Mouse (Mus musculus) gastrocnemius, postnatal 36 days (tissue): ENCODE data around the gene Ccdc148. TPM values are rescaled to one million over a fixed set of nuclear protein-coding genes. Genes with fewer than 3 reads are reported as not detected.

Source experiments
- DNase-seq, 2 experiments: peaks; one replicate each; pipeline ENCODE4 v3.0.0; 2022
- intact Hi-C: fragments of 180-260 bp; cut with DNase I; formaldehyde crosslinking; loops from one replicate; pipeline ENCODE4 v1.15.1; 2025
- total RNA-seq, 2 experiments: library from RNA; stranded (reverse); gene quantifications; 2 replicates each; pipeline ENCODE4 v1.2.3; 2021

Ccdc148 gene
- total RNA-seq, 2 experiments from 2014 or later = 0.10 TPM; not detected in 1

DNA sequence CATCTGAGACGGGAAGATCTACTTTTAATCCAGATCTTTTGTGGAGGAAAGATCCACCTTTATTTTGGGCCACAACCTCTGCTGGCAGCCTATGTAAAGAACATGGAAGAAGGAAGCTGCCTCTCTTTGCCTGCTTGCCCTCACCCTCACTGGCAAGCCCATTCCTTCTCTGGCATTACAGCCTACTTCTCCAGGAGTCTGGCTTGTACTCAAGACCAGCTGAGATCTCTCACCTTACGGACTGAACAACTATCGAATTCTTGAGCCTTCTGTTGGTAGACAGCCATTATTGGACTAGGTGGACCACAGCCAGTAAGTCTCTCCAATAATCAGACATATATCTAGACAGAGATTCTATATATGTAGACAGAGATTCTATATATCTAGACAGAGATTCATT, 208.4 kb downstream of the Ccdc148 start:
- DNase-seq = no peak
- intact Hi-C loops = no loop called here

DNA sequence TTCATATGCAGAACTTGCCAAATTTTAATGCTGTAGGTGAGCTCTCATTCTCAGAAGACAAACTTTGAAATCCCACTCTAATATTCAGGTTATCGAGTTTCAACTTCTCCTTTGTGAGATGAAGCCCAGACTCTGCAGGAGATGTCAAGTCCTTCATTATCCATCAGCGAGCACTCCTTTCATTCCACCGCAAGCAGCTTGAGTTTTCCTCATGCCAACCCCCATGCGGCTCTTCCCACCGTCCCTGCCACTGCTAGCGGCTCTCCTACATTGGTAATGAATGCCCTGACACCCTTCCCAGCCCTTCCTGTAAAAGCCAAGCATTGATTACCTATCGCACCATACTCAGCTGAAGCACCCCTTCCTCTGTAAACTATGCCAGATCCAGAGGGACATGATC, 211.7 kb downstream of the Ccdc148 start:
- intact Hi-C loops = no loop called here
- no peak for DNase-seq

DNA sequence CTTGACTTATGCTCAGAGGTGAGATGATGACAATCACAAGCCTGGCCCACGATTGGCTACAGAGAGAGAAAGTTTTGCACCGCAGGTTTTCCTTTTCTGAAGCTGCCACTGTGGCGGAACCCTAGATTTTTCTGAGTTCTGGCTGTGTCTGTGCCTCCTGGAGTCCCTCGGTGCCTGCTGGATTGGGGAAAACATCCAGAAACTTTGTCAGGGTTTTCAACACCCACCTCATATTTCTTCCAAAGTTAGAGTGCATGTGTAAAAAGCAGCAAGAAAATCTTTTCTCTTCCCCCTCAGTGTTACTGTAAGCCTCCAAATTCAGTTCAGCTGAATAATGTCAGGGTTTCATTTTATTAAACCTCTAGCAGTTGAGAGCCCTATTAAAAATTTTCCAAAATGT, 219.1 kb downstream of the Ccdc148 start:
- DNase-seq = no peak
- intact Hi-C loops = no loop called here

DNA sequence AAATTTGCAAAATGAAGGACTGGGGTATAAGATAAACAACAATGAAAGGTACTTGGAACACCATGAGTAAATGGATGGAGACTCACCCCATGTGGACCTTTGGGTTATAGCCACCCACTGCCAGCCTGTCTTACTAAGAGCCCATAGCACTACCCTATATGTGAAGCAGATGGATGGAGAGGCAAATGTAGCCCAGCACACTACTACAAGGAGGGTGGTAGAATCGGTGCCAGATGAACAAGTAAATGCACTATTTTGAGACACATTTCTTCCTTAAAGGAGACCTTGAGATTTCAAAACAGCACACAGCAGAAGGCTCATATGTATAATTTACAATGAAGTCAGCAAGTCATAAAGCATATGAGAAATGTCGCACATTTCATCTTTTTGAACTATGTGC, 234.9 kb downstream of the Ccdc148 start:
- intact Hi-C loops = no loop called here
- DNase-seq = no peak

DNA sequence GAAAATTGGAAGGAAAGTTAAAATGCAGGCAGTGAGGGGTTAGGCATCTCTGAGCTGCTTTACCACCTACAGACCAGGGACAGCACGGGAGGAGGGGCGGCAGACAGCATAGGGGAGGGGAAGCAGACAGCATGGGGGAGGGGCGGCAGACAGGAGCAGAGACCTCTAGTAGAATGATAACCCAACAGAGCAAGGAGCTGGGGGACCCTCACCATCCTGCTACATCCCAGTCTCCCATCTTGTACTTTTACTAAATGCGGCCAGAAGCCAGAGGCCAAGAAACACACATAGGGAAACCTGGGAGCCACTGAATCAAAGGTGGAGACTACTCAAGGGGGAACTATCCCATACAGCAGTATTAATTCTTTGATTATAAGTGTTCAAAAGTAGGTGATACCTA, 242.1 kb downstream of the Ccdc148 start:
- DNase-seq = no peak
- intact Hi-C loops = no loop called here

DNA sequence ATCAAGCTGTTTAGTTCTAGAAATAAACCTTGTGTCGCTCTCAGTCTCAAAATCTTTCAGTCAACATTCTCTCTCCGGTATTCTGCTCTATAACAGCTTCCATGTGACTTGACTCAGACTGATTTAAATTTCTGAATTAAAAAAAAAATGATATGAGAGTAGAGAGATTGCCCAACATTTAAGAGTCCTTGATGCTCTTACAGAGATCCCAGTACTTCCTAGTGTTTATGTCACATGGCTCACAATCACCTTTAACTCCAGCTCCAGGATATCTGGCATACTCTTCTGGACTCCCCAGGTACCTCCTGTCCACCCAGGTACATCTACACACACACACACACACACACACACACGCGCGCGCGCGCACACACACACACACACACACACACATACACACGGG, 248.1 kb downstream of the Ccdc148 start:
- DNase-seq = no peak
- intact Hi-C loops = no loop called here

DNA sequence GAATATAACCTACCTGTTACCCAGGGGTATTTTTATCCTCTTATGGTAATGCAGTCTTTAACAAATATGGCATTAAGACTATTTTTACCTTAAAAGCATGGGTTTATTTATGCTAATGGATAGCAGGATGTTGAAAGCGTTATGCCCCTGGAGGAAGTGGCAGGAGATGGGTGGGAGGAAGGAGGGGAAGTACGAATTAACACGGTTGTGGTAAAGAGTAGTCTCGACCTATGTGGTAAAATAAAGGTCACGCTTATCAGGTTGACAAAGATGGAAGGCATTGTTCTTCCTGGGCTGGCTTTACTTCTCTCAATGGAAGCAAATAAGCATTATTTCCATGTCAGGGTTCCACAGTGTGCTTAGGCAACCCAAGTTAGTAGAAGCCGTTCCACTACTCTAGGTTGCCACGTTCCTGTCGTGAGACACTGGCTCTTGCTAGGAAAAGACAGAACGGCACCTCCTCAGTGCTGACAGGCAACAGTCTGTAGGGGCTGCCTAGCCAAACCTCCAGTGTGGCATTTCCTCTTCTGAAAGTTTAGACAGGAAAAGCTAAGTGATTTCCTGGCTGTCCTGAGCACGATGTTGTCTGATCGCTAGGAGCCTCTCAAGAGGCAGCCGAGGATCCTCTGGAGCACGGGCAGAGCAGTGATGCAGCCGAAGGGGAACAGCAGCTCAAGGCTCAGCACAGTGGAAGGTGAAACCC, 253.5 kb downstream of the Ccdc148 start:
- intact Hi-C loops = no loop called here
- no peak for DNase-seq

DNA sequence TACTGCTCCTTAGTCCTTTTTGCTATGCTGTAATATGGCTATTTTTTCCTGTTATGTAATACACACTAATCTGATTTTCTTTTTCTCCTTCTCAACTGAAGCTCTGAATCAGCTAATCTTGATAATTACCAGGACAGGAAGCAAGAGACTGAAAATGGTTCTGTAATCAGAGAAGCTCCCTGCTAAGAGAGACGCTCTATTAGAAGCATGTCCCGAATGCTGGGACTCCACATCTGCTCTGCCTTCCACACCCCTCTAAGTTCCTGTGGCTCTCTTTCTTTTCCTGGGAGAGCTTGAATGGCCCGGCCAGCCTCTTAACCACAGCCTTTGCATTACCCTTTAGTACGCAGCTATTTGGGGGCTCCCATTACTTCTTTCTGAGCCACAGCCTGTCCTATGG, 255.4 kb downstream of the Ccdc148 start:
- DNase-seq = no peak
- intact Hi-C loops = no loop called here

DNA sequence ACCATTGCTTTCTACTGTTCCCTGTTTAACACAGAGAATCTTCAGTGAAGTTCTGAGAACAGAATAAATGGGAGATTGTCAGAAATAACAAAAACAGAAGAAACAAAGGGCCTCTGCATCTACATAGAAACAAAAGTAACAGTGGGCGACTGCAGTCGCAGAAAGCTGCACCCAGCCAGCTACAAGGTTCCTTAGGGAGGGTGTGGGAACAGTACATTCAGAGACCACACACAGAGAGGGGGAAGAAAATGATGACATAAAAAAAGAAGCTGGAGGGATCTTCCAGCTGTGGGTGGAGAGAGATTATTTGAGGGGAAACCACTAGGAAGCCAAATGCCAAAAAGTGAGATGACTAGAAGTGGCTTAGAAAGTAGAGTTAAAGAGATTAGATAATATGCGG, 280.6 kb downstream of the Ccdc148 start:
- intact Hi-C loops = no loop called here
- no peak for DNase-seq

DNA sequence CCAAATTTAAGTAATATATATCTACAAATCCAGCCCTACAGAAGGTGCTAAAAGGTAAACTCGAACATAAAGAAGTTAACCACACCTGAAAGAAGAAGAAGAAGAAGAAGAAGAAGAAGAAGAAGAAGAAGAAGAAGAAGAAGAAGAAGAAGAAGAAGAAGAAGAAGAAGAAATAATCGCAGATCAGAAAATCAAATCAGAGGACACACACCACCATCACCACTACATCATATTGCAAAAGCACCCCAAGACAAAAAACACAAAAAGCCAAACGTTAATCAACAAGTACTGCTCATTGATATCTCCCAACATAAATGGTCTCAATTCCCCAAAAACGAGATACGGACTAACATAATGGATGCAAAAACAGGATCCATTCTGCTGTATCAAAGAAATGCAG, 301.3 kb downstream of the Ccdc148 start, which contains the start of gene Gm11099:
Gene Gm11099 (plus strand): TSS at position 301 of the 400 bp plus-strand sequence.
- DNase-seq = no peak
- intact Hi-C loops = no loop called here

DNA sequence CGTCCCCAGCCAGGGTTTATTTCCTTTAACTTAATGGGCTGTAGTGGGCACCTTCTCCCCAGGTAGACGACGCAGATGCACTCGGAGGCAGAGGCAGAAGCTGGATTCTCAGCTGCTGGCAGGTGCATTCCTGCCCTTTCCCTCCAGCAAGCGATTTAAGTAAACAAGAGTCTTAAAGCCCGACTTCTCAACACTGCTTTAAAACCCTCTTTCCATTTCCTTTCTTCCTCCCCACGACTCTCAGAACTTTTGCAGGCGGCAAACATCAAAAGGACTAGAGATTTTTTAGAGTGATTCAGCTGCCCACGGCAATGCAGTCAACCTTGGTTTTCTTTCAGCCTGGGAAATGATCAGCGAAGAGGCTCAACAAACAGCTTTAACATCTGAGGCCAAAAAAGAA, 316.0 kb downstream of the Ccdc148 start:
- no peak for DNase-seq
- intact Hi-C loops = no loop called here

DNA sequence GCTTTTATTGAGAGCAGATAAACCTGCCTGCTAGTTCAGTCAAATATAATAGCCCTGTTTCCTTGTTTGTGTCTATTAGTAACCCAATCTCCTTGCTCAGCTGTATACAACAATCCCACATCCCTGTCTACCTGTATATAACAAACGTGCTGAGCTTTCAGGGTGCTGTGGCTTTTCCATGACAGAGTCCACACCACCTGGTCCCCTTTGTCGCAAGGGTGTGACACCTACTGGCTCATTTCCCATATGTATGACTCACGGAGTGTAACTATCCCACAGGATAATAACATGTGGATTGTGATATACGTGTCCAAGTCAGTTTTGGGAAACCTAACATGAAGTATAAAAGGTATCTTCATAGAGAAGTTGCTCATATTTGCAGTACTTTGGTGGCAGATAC, 318.0 kb downstream of the Ccdc148 start:
- intact Hi-C loops = no loop called here
- no peak for DNase-seq

DNA sequence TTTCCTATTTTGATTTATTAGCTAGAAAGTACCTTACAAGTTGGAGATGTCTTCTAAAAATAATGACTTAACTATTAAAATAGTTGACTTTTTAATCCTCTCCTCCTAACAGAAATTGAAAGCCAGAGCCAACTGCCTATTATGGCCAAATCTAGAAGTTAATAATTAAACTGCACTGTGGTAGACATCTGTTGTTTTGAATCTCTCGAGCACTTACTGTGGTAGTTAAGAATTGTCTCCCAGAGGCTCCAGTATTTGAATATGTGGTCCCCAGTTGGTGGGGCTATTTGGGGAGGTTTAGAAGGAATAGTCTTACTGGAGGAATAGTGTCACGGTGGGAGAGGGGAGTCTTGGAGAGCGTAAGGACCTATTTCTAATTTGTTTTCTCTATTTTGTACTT, 319.5 kb downstream of the Ccdc148 start:
- intact Hi-C loops = no loop called here
- no peak for DNase-seq

DNA sequence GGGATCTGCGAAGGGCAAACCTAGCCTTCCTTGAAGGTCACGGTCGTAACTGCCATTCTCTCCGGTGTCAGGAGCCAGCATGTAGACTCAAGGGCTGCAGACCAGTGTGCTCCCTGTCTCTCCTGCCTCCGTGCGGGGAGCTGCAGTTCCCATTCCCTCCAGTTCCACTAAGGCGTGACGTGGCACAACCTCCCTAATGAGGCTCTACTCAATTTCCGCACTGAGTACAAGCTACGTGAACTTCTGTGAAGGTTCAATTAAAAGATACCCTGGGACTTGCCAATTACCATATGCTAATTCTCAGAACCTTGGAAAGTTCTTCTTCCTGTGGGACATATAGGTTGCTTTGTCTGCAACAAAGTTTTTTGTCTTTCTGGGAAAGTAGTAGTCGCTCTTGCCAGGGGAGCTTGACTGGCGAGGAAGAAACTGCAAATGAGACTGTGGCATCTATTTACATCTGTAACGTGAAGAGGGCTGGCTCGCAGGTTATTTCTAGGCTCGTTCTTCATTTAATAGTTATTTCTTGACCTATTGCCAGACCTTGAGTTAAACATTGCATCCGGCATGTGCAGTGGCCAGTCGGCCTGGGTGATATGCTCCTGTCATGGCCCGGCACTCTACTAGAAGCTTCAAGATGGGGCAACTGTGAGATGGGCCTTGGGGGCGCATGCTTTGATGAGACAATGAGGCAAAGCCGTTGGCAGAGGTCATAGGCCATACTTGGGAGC, 328.1 kb downstream of the Ccdc148 start:
- DNase-seq = no peak
- intact Hi-C loops = no loop called here

DNA sequence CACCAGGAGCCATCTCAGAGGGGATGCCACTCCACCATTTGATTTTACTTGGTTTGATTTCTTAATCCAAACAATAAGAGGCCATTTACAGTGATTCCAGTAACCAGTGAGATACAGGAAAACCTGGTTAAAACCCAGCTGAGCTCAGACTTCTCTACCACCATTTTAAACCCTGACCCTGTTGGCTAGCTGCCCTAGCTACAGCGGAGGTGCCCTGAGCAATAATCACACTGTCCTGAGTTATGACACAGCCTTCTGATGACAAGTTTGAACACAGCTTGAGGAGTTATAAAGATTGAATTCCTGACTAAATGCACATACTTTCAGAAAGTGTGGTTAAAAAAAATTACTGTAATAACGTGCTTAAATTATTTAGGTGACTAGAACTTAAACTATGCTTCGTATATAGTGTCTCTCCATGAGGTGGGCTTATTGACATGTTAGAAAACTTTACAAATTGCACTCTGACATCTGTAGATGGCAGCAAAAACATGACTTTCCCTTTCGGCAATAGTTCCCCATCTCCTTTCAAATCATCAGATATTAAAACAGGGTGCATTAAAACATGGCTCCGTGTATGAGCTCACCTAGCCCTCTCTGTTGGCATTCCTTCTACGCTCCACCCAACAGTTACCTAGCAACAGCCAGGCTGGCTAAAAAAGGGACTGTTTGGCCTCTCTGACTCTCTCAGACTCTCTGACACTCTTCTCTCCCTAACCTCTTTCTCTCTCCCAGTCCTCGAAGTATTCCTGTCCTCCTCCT, 330.3 kb downstream of the Ccdc148 start:
- intact Hi-C loops = no loop called here
- no peak for DNase-seq

DNA sequence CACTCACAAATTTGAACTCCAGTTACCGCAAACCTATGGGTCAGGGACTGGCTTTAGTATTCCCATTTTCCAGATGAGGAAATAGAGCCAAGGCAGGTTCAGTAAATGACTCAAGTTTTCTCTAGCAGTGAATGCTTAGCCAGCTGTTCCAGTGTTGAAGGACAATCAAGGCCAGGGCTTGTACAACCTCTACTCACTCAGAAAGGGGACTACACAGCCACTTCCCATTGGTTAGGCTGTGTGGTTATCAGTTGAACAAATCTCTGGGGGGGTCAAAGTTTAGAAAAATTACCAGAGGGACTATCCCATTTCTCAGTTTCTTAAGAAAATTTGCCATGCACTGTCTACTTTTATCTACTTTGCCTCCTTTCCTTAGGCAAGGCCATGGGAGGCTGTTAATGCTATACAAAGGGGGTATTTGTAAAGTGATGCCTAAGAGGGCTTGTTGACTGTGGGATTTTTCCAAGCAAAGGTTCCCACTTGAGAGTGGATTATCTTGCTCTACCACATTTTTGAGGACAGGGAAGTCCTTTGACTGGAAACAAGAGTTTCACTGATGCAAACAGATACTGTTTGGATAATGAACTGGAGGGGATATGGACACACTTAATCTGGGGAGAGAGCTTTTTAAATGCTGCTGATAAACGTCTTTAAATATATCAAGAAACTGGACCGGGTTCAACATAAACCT, 331.4 kb downstream of the Ccdc148 start:
- intact Hi-C loops = no loop called here
- no peak for DNase-seq

DNA sequence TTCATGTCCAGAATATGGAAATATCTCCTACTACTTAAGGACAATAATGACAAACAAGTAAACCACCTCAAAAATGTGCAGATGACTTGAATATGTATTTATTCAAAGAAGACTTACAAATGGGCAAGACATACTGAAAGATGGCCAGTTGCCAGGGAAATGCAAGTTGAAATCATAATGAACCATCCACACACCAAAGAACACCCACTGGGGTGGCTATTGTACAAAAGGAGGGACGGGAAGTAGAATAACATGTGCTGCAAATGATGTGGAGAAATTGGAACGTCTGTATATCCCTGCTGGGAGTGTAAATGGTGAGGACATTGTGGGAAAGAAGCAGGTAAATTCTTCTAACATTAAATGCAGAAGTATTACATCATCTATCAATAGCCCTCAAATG, 347.5 kb downstream of the Ccdc148 start:
- DNase-seq = no peak
- intact Hi-C loops = no loop called here

DNA sequence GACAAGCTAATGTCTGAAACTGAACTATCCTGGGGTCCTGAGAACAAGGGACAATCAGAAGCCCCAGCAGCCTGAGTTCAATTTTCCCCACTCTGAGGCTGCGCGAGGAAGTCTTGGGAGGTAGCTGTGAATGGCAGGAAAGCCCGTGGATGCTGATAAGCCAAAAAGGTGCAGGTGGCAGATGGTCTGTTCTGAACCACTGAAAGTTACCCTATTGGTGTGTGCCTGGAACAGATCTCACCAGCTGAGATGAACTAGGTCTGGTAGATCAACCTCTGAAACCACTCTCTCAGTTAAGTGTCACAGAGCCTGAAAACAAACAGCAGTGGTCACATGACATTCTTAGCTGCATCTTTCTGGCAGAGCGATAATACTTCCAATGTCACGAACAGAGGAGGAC, 360.9 kb downstream of the Ccdc148 start:
- intact Hi-C loops = no loop called here
- no peak for DNase-seq

DNA sequence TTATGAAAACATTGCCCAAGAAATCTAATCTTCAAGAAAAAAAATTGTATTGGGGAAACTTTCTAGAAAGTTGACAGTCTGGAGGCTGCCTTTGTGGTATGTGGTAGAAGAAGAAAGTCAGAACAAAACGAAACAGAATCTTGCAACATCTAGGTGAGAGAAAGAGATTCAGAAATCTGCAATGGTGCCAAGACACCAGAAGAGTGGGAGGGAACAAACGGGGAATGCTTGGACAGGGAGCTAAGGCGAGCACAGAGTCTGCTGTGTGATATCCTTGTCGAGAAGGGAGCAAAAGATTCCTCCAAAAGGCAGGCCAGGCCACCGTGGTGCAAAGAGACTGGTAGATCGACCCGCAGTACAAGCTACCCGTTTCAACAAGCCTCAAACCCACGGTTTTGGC, 361.4 kb downstream of the Ccdc148 start:
- intact Hi-C loops = no loop called here

DNA sequence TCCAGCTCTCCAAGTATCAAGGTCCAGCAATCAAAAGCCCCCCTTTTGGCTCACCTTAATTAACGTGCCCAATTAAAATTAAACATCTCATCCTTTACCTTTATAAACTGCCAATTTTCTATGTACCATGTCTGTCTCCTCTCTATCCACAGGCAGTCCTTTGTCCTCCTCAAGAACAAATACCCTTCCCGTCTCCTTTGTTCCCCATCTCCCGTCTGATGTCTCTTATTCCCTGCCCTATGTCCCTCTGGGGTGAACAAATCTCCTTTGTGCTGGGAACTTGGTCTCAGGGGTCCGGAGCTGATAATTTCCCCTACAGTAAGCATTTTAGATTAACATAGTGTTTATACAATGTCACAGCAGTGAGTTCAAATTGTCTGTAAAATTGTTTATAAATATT, 363.0 kb downstream of the Ccdc148 start:
- intact Hi-C loops = no loop called here

More for the DNA sequence above, 361.4 kb downstream of the Ccdc148 start:
- no peak for DNase-seq

DNA sequence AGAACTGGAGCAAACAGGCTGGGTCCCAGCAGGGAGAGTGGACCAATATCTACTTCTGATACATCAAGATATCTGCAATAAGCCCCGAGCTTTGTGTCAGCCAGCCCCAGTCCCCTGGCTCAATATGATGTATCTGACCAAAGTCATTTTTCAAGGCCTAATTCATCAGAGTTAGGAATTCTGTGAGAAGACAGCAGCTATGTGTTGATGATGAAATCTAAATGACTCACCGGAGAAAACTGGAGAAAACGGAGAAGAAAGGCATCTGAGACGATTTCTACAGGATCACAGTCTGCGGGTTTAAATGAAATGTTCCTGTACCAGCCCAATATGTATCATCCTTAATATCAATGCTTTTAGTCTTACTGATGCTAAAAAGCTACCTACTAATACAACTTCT, 365.1 kb downstream of the Ccdc148 start:
- intact Hi-C loops = no loop called here
- DNase-seq = no peak

More for the DNA sequence above, 363.0 kb downstream of the Ccdc148 start:
- DNase-seq = no peak
